Mouse (Mus musculus) lung, adult 2 months (tissue): ENCODE measurements at regions not wholly inside any gene's neighbourhood (a gene's known extent, or its start where the extent isn't known, plus 50 kb on each side); places are given as distances from the start of the nearest gene placed in this dataset.

Source experiments
- DNase-seq: peaks from one replicate; pipeline ENCODE4 v3.0.0; 2022
- H3K4me1 ChIP-seq: fragments of 200-500 bp; 2 replicates; pipeline ENCODE4 v1.6.1; 2011; ENCODE audit warnings: low read length; ENCODE audit not compliant: control insufficient read depth, insufficient read depth
- H3K4me3 ChIP-seq: fragments of 200-500 bp; replicated peaks from 2 replicates; pipeline ENCODE3; 2011; ENCODE audit warnings: low read depth, mild to moderate bottlenecking, control low read depth, low read length; ENCODE audit errors: extremely low read depth
- CTCF ChIP-seq: fragments of 200-500 bp; IDR thresholded peaks from 2 replicates; pipeline ENCODE4 v1.5.1; 2011; ENCODE audit warnings: mild to moderate bottlenecking, low read length, control low read depth; ENCODE audit not compliant: insufficient read depth
- POLR2A ChIP-seq: fragments of 200-500 bp; IDR thresholded peaks from 2 replicates; pipeline ENCODE4 v1.6.1; 2011; ENCODE audit warnings: low read depth, mild to moderate bottlenecking, control low read depth, low read length, borderline replicate concordance; ENCODE audit errors: extremely low read depth
- WGBS: fragments of 180-500 bp; shearing (Covaris S2); methylation state at CpG from one replicate; pipeline ENCODE4 v1.1.7; 2018; 5-methylcytosine and 5-hydroxymethylcytosine counted together

DNA sequence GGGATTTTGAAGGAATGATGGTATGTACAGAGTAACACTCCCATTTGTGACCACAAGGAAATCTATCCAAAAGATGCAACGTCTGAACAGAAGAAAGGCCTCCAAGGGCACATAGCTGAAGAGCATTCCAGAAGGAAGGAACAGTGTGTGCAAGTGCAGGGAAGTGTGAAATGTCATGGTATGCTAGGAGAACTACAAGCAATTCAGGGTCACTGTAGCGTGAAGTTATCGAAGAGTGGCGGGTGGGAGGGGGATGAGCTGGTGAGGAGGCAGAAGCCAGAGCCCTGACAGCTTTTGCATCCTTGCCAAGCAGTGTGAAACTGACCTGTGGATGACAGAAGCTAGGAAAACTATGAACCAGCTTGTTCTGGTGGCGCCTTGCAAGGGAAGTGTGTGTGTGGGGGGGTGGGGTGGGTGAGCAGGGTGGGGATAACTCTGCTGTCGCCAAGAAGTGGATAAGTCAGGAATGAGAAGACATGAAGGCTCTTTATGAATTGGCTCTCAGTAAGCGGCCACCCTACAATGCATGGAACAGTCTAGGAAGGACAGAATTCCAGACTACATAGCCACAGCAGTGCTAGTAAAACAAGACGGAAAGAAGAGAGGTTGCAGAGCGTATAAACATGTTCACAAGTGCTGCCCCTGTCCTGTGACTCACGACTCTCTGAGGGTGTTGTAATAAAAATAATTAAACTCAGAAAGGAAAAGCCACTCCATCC lies 179.3 kb upstream of the Acvr2a start:
- TF ChIP-seq CTCF (no peak), POLR2A (no peak)
- 67% methylated on average over 10 of the region's 10 CpGs for whole genome bisulfite sequencing
- Histone ChIP-seq H3K4me1 (no peaks in the 10 kb centered on the region; the same call in 1 of the 2 replicates), H3K4me3 (no peak overlapping the region)
- no peak for DNase-seq

- DNase-seq, result no peak
- H3K4me1 ChIP-seq, result no peaks in the 10 kb centered on the region; the same call in 1 of the 2 replicates
- H3K4me3 ChIP-seq, result no peak overlapping the region
- TF ChIP-seq POLR2A, result no peak
- TF ChIP-seq CTCF, result no peak
- 63% methylated on average over 2 of the region's 2 CpGs for WGBS
These were observed 177.8 kb upstream of the Acvr2a start for GRCm38 (mm10) chr2:48636108-48636507.

GRCm38 (mm10) chr2:48644114-48644513 lies 169.8 kb upstream of the Acvr2a start:
- no peak for DNase-seq
- TF ChIP-seq CTCF, result no peak
- no peak for TF ChIP-seq POLR2A
- H3K4me3 ChIP-seq, result no peak overlapping the region
- no peaks in the 10 kb centered on the region for H3K4me1 ChIP-seq
- 82% methylated on average over 3 of the region's 3 CpGs for WGBS

DNA sequence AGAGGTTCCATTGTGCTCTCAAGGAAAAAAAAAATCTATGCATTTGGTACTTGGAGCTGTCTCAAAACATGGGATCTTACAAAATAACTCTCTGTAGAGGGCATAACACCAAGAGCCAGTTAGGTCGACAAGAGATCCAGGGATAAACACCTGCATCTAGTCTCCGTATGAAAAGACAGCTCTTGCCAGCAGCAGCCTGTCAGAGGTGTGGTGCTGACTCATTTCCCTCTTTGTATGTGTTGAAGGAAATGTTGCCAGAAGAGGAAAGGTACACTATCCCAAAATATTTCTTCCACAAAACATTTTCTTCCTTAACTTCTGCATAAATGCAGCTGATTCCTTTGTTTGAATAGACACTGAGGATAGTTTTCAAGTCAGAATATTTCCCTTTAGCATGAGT lies 163.6 kb upstream of the Acvr2a start:
- H3K4me1 ChIP-seq, result peaks cover 2% of the 10 kb centered on the region; the same call in 1 of the 2 replicates
- no peak for DNase-seq
- no peak overlapping the region for H3K4me3 ChIP-seq
- TF ChIP-seq POLR2A (no peak), CTCF (no peak)
- WGBS, result 19% methylated on average over 2 of the region's 2 CpGs

- WGBS, result 82% methylated on average over 1 of the region's 1 CpGs
- Histone ChIP-seq H3K4me1 (no peaks in the 10 kb centered on the region), H3K4me3 (no peak overlapping the region)
- no peak for DNase-seq
- TF ChIP-seq CTCF (no peak), POLR2A (no peak)
These were observed 152.7 kb upstream of the Acvr2a start for GRCm38 (mm10) chr2:48661222-48661621.

DNA sequence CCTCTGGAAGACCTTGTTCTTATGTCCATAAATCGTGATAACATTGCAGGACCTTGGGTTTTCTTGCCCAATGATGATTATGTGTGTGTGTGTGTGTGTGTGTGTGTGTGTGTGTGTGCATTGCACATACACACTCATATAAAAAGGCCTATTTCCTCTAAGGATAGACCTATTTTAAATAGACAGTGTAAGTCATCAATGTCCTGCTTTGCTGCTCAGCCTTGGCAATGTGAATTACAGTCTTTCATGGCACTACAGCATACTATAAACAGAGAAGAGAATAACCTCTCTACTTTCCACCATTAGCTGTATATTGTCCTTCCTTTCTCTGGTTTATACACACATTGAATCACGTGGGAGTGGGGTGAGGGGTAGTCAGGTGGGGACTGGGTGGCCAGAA lies 148.8 kb upstream of the Acvr2a start:
- Histone ChIP-seq H3K4me1 (no peaks in the 10 kb centered on the region), H3K4me3 (no peak overlapping the region)
- DNase-seq, result no peak
- no peak for TF ChIP-seq CTCF
- TF ChIP-seq POLR2A, result no peak
- 66% methylated on average over 2 of the region's 2 CpGs for WGBS

DNA sequence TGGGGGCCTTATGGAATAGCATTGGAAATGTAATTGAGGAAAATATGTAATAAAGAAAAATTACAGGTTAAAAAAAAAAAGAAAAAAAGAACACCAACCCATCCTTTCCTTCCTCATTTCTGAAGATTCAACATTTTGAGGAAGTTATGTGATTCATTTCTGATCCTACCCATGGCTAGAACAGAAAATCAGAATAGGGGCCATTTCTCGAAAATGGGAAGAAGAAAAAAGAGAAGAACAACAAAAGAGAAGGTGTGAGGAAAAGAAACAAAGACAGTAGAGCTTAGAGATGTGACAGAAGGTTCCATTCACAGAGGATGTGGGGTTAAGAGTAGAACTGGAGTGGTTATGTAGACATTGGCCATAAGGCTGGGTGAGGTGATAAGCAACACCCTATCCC lies 124.8 kb upstream of the Acvr2a start:
- Histone ChIP-seq H3K4me3 (no peak overlapping the region), H3K4me1 (no peaks in the 10 kb centered on the region)
- TF ChIP-seq CTCF (no peak), POLR2A (no peak)
- WGBS, result 76% methylated on average over 1 of the region's 1 CpGs
- DNase-seq, result no peak

DNA sequence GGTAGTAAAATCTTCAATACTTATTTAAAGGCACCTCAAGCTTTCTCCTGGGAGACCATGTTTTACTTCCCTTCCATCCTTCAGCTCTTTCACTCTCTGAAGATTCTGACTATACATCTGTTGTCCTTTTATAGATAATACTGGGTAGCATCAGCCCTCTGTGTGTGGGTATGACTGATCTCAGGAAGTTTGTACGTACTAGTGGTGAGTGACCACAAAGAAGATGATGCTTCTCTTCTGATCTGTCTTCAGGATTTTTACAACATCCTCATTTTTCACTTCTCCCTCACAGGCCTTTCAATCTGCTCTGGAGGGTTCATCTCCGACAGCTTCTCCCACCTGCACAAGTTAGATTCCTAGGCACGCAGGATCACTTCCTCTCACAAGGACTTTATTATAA lies 119.4 kb upstream of the Acvr2a start:
- no peak for TF ChIP-seq CTCF
- no peak for TF ChIP-seq POLR2A
- no peak for DNase-seq
- WGBS, result 86% methylated on average over 3 of the region's 3 CpGs
- no peak overlapping the region for H3K4me3 ChIP-seq
- H3K4me1 ChIP-seq, result no peaks in the 10 kb centered on the region

DNA sequence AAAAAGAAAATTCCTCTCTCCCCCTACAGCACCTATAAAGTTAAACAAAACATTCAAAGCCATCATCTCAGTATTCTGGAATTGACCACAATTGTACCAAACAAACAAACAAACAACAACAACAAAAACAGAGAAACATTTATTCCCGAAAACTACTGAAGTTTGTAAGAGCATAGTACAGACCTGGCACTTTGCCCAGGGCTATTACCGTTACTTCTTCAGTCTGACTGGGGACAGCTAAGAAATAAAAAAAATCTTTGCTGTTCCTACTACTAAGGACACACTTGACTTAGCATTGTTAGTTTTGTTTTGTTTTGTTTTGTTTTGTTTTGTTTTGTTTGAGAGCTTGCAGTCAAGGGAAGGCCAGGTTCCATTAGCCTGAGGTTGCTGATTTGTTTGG lies 113.0 kb upstream of the Acvr2a start:
- WGBS, result 30% methylated on average over 2 of the region's 2 CpGs

DNA sequence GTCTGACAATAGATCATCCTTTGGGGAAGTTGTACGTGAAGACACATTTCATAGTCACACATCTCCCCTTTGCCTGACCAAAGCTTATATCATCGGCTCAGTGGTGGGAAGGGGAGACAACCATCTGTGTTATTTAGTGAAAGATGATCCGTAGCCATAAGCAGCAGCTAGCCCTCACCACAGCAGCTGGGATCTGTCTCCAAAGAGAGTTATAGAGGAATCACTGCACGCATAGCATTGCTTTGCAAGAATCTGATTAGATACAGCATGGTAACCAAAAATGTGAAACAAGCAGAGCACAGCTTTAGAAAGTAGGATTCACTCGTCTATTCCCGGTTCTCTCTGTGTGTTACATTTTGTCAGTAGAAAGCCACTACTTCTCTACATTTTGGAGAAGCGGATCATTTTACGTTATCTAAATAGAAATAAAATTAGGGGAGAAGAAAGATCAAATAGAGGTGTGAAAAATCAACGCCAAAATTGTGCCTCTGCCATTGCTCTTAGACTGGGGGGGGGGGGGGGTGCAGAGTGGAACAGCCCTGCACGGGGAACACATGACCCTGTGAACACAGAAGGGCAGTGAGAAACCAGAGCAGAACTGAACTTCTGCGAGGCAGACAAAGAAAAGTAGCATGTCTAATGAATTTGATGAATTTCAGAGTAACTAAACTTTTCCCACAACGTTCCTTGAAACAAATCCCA lies 108.7 kb upstream of the Acvr2a start:
- no peak for DNase-seq
- Histone ChIP-seq H3K4me1 (no peaks in the 10 kb centered on the region), H3K4me3 (no peak overlapping the region)
- WGBS, result 64% methylated on average over 12 of the region's 12 CpGs
- no peak for TF ChIP-seq POLR2A
- no peak for TF ChIP-seq CTCF

More for the DNA sequence above, 113.0 kb upstream of the Acvr2a start:
- no peak for DNase-seq
- Histone ChIP-seq H3K4me1 (no peaks in the 10 kb centered on the region), H3K4me3 (no peak overlapping the region)
- no peak for TF ChIP-seq POLR2A
- no peak for TF ChIP-seq CTCF

GRCm38 (mm10) chr2:48705805-48706150 lies 108.1 kb upstream of the Acvr2a start:
- no peak for DNase-seq
- TF ChIP-seq POLR2A, result no peak
- TF ChIP-seq CTCF, result no peak
- no peaks in the 10 kb centered on the region for H3K4me1 ChIP-seq
- WGBS, result 72% methylated on average over 3 of the region's 3 CpGs
- no peak overlapping the region for H3K4me3 ChIP-seq
